Mouse (Mus musculus): Measurements from ENCODE around the gene Gper1. TPM values are rescaled to one million over a fixed set of nuclear protein-coding genes. Genes with fewer than 3 reads are reported as not detected.

Gper1 gene
- polyA plus RNA-seq, 1 experiment = 2.1 TPM

- TF ChIP-seq POLR2A (IDR thresholded peaks at IDR 0.05; ENCODE audit: control insufficient read depth, extremely low read depth, insufficient read depth, low read length, poor library complexity) (no peak), CTCF (IDR thresholded peaks at IDR 0.05; ENCODE audit: borderline replicate concordance, control insufficient read depth, extremely low read depth, insufficient read depth, low read length, poor library complexity) (no peak)
- DNase-seq = no peak
- no peak overlapping the region for H3K27ac ChIP-seq (ENCODE audit: control insufficient read depth, insufficient read depth, low read length)
- H3K27me3 ChIP-seq (ENCODE audit: control insufficient read depth, insufficient read depth, low read length) = no peaks in the 10 kb centered on the region
- peaks cover 17% of the 10 kb centered on the region for H3K4me1 ChIP-seq (replicated peaks; ENCODE audit: control insufficient read depth, insufficient read depth, low read length)
- 94% methylated on average over 11 of the region's 11 CpGs for WGBS
- H3K36me3 ChIP-seq (ENCODE audit: control insufficient read depth, insufficient read depth, low read length) = peaks cover 4% of the 10 kb centered on the region; the same call in 1 of the 2 replicates
- H3K4me3 ChIP-seq (ENCODE audit: control insufficient read depth, insufficient read depth, low read length) = no peak overlapping the region
Observed at GRCm38 (mm10) chr5:139391309-139391990, 31.5 kb upstream of the Gper1 start.

- no peak overlapping the region for H3K27ac ChIP-seq (ENCODE audit: control insufficient read depth, insufficient read depth, low read length)
- no peak for TF ChIP-seq CTCF (IDR thresholded peaks at IDR 0.05; ENCODE audit: borderline replicate concordance, control insufficient read depth, extremely low read depth, insufficient read depth, low read length, poor library complexity)
- TF ChIP-seq POLR2A (IDR thresholded peaks at IDR 0.05; ENCODE audit: control insufficient read depth, extremely low read depth, insufficient read depth, low read length, poor library complexity) = no peak
- H3K4me1 ChIP-seq (replicated peaks; ENCODE audit: control insufficient read depth, insufficient read depth, low read length) = peaks cover 17% of the 10 kb centered on the region
- no peak for DNase-seq
- no peak overlapping the region for H3K4me3 ChIP-seq (ENCODE audit: control insufficient read depth, insufficient read depth, low read length)
- WGBS = 94% methylated on average over 37 of the region's 37 CpGs
- H3K36me3 ChIP-seq (ENCODE audit: control insufficient read depth, insufficient read depth, low read length) = peaks cover 4% of the 10 kb centered on the region; the same call in 1 of the 2 replicates
- no peaks in the 10 kb centered on the region for H3K27me3 ChIP-seq (ENCODE audit: control insufficient read depth, insufficient read depth, low read length)
Observed at GRCm38 (mm10) chr5:139392219-139393196, 30.4 kb upstream of the Gper1 start.

DNA sequence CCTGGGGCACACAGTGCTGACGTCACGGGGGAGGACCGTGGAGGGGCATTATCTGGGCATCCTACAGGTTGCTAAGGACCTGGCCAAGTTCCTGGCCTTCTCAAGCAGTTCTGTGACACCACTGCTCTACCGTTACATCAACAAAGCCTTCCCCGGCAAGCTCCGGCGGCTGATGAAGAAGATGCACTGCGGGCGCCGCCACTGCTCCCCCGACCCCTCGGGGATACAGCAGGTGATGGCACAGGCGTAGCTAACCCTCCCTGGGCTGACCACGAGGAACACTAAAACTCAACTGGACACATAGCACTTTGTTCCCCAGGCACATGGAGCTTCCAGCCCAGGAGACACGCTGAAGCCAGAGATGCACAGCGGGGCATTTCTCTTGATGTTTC is 29.8 kb upstream of the Gper1 start:
- Histone ChIP-seq H3K4me3 (ENCODE audit: control insufficient read depth, insufficient read depth, low read length) (no peak overlapping the region), H3K27me3 (ENCODE audit: control insufficient read depth, insufficient read depth, low read length) (no peaks in the 10 kb centered on the region), H3K36me3 (ENCODE audit: control insufficient read depth, insufficient read depth, low read length) (peaks cover 4% of the 10 kb centered on the region; the same call in 1 of the 2 replicates), H3K27ac (ENCODE audit: control insufficient read depth, insufficient read depth, low read length) (no peak overlapping the region), H3K4me1 (replicated peaks; ENCODE audit: control insufficient read depth, insufficient read depth, low read length) (peaks cover 17% of the 10 kb centered on the region)
- WGBS = 95% methylated on average over 16 of the region's 16 CpGs
- TF ChIP-seq POLR2A (IDR thresholded peaks at IDR 0.05; ENCODE audit: control insufficient read depth, extremely low read depth, insufficient read depth, low read length, poor library complexity) = no peak
- no peak for TF ChIP-seq CTCF (IDR thresholded peaks at IDR 0.05; ENCODE audit: borderline replicate concordance, control insufficient read depth, extremely low read depth, insufficient read depth, low read length, poor library complexity)
- DNase-seq = no peak

GRCm38 (mm10) chr5:139394399-139394798 is 28.6 kb upstream of the Gper1 start:
- no peak for DNase-seq
- no peaks in the 10 kb centered on the region for H3K27me3 ChIP-seq (ENCODE audit: control insufficient read depth, insufficient read depth, low read length)
- H3K4me3 ChIP-seq (ENCODE audit: control insufficient read depth, insufficient read depth, low read length) = no peak overlapping the region
- no peak for TF ChIP-seq POLR2A (IDR thresholded peaks at IDR 0.05; ENCODE audit: control insufficient read depth, extremely low read depth, insufficient read depth, low read length, poor library complexity)
- TF ChIP-seq CTCF (IDR thresholded peaks at IDR 0.05; ENCODE audit: borderline replicate concordance, control insufficient read depth, extremely low read depth, insufficient read depth, low read length, poor library complexity) = no peak
- H3K36me3 ChIP-seq (ENCODE audit: control insufficient read depth, insufficient read depth, low read length) = peaks cover 4% of the 10 kb centered on the region; the same call in 1 of the 2 replicates
- H3K4me1 ChIP-seq (replicated peaks; ENCODE audit: control insufficient read depth, insufficient read depth, low read length) = peaks cover 17% of the 10 kb centered on the region
- 90% methylated on average over 7 of the region's 7 CpGs for whole genome bisulfite sequencing
- no peak overlapping the region for H3K27ac ChIP-seq (ENCODE audit: control insufficient read depth, insufficient read depth, low read length)

GRCm38 (mm10) chr5:139395528-139395927 is 27.4 kb upstream of the Gper1 start:
- peaks cover 4% of the 10 kb centered on the region; the same call in 1 of the 2 replicates for H3K36me3 ChIP-seq (ENCODE audit: control insufficient read depth, insufficient read depth, low read length)

GRCm38 (mm10) chr5:139397359-139397916 is 25.5 kb upstream of the Gper1 start:
- no peak for DNase-seq
- WGBS = 90% methylated on average over 4 of the region's 4 CpGs
- Histone ChIP-seq H3K36me3 (ENCODE audit: control insufficient read depth, insufficient read depth, low read length) (peaks cover 4% of the 10 kb centered on the region; the same call in 1 of the 2 replicates), H3K27me3 (ENCODE audit: control insufficient read depth, insufficient read depth, low read length) (no peaks in the 10 kb centered on the region), H3K4me3 (ENCODE audit: control insufficient read depth, insufficient read depth, low read length) (no peak overlapping the region), H3K27ac (ENCODE audit: control insufficient read depth, insufficient read depth, low read length) (no peak overlapping the region), H3K4me1 (replicated peaks; ENCODE audit: control insufficient read depth, insufficient read depth, low read length) (peaks cover 17% of the 10 kb centered on the region)
- TF ChIP-seq CTCF (IDR thresholded peaks at IDR 0.05; ENCODE audit: borderline replicate concordance, control insufficient read depth, extremely low read depth, insufficient read depth, low read length, poor library complexity) = no peak
- TF ChIP-seq POLR2A (IDR thresholded peaks at IDR 0.05; ENCODE audit: control insufficient read depth, extremely low read depth, insufficient read depth, low read length, poor library complexity) = no peak

More at GRCm38 (mm10) chr5:139395528-139395927, 27.4 kb upstream of the Gper1 start:
- no peak for DNase-seq
- Histone ChIP-seq H3K27me3 (ENCODE audit: control insufficient read depth, insufficient read depth, low read length) (no peaks in the 10 kb centered on the region), H3K4me3 (ENCODE audit: control insufficient read depth, insufficient read depth, low read length) (no peak overlapping the region), H3K27ac (ENCODE audit: control insufficient read depth, insufficient read depth, low read length) (no peak overlapping the region), H3K4me1 (replicated peaks; ENCODE audit: control insufficient read depth, insufficient read depth, low read length) (peaks cover 17% of the 10 kb centered on the region)
- TF ChIP-seq CTCF (IDR thresholded peaks at IDR 0.05; ENCODE audit: borderline replicate concordance, control insufficient read depth, extremely low read depth, insufficient read depth, low read length, poor library complexity) (no peak), POLR2A (IDR thresholded peaks at IDR 0.05; ENCODE audit: control insufficient read depth, extremely low read depth, insufficient read depth, low read length, poor library complexity) (no peak)
- 87% methylated on average over 4 of the region's 4 CpGs for WGBS
